Mouse (Mus musculus) adrenal gland, postnatal 36 days (tissue): ENCODE data around the gene Lix1. TPM values are rescaled to one million over a fixed set of nuclear protein-coding genes. Genes with fewer than 3 reads are reported as not detected.
"Not testable (repeated sequence)": the region's sequence is repeated elsewhere in the genome, so short reads cannot be mapped to it uniquely, and the experiment has no call there.

Source experiments
- DNase-seq, 2 experiments: peaks; one replicate each; pipeline ENCODE4 v3.0.0; 2021; ENCODE audit warnings: mixed read lengths in 1 of 2
- total RNA-seq, 2 experiments: library from RNA; stranded (reverse); gene quantifications; 2 replicates each; pipeline ENCODE4 v1.2.3; 2021

Lix1 gene
- total RNA-seq, 2 experiments from 2014 or later, result 7.4 to 9.2 TPM

DNA sequence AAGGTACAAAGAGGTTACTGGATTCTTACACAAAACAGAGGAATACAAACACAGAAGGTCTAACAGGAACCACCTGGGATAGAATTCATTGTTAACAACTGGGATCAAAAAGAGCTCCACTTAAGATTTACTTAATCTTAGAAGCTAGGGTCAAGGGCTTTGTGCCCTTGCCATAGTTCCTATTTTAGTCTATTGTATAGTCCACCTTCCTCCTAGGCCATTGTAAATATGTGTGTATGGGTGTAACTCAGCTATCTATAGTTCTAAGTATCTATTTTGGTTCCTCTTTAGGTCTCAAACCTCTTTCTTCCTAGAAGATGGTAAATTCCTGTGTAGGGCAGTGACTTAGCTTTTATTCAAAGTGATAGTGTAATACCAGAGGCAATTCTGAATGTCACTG, 93.8 kb downstream of the Lix1 start:
- DNase-seq, result not testable (repeated sequence)

DNA sequence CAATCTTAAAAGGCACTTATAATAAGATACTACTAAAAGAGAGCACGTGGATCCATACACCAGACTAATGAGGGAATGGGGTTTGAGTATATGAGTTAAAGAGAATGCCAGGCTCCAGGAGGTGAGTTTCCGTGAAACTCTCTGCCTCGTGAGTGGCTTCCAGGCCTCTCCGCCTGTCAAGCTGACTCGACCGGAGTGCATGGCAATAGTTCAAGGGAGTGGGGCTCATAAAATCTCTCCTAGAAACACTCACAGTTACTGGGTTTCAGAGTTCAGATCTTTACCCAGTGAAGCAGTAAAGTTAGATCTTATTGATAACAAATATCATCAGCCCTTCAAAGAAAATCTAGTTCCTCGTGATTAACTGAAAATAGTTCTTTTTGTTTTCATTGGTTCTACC, 94.3 kb downstream of the Lix1 start:
- no peak for DNase-seq

DNA sequence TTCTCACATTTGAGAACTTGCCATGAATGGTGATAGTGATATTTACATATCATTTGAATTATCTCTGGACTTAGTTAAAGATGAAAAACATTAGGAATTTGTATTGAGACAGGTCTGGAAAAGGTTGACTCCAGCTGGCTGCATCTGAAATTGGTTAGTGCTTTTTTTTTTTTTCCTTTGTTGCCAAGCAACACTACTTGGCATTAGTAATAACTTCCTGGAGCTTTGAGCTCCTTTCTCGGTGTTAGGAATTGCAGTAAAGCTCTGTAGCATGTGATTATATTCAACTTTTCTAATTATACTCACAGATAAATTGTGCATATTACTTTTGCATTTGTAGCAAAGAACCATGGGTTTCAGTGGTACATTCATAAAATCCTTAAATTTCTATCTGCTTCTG, 96.4 kb downstream of the Lix1 start:
- DNase-seq, result no peak

DNA sequence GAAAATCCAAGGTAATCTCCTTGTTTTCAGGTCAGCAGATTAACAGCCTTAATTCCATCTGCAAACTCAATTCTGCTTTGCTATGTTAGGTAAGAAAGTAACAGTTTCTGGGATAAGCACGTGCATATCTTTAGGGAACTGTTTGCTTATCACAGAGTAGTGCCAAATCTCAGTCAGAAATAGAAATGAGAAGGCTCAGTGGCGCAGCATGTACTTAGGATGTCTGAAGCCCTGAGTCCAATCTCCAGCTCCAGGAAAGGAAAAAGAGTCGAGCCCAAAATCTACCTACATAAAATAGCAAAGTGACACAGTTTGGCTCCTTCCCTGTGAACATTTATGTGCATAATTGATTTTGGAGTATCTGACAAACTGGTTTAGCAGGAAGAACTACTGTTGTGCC, 96.8 kb downstream of the Lix1 start:
- DNase-seq, result no peak

DNA sequence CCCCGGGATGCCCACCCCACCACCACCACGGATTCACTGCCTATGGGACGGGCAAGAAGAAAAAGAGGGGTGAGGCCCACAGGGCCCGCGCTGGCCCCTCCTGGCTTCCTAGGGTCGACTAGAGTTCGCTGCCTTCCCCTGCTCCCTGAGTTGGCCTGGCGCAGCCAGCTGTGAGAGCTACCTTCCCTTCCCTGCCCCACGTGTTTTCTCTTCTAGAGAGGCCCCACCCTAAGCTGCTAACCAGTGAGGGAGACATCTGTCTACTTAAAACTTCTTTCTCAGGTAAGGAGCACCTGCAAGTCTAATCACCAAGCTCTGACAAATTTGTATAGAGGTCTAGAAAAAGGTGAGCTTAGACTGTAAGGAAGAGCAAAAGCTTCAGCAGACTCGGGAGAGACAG, 104.2 kb downstream of the Lix1 start:
- DNase-seq, result no peak

Other genes with a start within 250 kb of the Lix1 start
- gene Riok2, start 28.4 kb upstream of the Lix1 start, total RNA-seq, result 10 to 100 TPM; 32.4 to 41.6 TPM
- 100 to 1,000 TPM; 120 to 150 TPM for gene Lnpep, start 222.4 kb downstream of the Lix1 start, total RNA-seq